23 mouse cellular contexts compared by ENCODE assay signal in the genomic region with DNA sequence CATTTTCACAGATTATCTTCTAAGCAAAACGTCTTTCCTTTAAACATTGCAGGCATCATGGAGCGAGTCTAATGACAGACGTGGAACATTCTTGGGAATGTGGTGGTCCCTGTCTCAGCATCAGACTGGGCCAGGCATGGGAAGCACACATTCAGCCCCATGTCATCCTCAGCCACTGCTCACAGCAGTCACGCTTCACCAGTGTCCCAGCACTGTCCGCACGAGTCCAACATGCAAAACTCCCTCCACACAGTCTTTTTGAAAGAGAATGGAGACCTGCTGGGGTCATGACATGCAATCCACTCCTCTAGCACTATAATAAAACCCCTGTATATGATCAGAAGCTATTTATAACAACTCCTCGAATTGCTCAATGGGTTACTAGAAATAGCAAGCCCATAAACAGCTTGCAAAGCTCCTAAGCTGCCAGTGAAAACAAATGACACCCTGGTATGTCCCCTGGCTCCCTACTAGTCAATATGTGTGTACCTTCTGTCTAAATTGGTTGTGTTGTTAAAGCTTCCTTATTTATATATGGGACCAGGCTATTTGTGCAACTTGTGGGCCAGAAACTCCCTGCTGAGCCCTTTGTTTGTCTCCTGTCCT.
DNase-seq lines count a peak whose midpoint lies in the region; ATAC-seq and TF ChIP-seq lines count a peak whose summit lies in the region.
"Had no signal": no experiment of that assay in that cellular context is flagged by ENCODE, and none has a peak within 500 bp of the region (broad histone marks: within the 10 kb centered on the region; RNA-seq: fewer than 3 reads in every experiment).

No protein-coding gene starts in this region.

- peak overlapping the region; percentile 73 for H3K9ac ChIP-seq in heart, adult 2 months (ENCODE audit: low read depth, low read length)
- no peak overlapping the region for H3K9ac ChIP-seq in heart, postnatal 0 days (replicated peaks; ENCODE audit: low read depth, low read length)
- H3K9ac ChIP-seq: embryonic facial prominence, embryonic 12.5 days; liver, embryonic 14.5 days; midbrain, embryonic 15.5 days had no signal

- no peak for TF ChIP-seq EP300 in heart, adult 2 months (IDR thresholded peaks at IDR 0.05; ENCODE audit: insufficient read depth, low read depth, low read length)
- no peak for TF ChIP-seq EP300 in heart, postnatal 0 days (IDR thresholded peaks at IDR 0.05; ENCODE audit: low read depth)

- DNase-seq in heart, adult 2 months = peak in 1 of 2 experiments; percentile 24
- no peak for DNase-seq in heart, postnatal 36 days
- no peak for DNase-seq in layer of hippocampus, adult 2 months (ENCODE audit: low spot score in 2 of 2)
- DNase-seq in layer of hippocampus, adult 8-10 months (ENCODE audit: low spot score in 2 of 2) = no peak
- DNase-seq in heart, postnatal 0 days (ENCODE audit: low spot score) = peak; percentile 57
- DNase-seq in adrenal gland, postnatal 25 days = no peak
- DNase-seq in left cerebral cortex, postnatal 14 days (ENCODE audit: low spot score in 2 of 2) = no peak
- DNase-seq: adrenal gland, adult 2 months; cerebellum, adult 9-11 months; gastrocnemius, postnatal 36 days; lung, postnatal 14 days; right cerebral cortex, postnatal 4 days; thymus, postnatal 14 days had no signal

- H3K4me1 ChIP-seq in heart, adult 2 months (ENCODE audit: control insufficient read depth, insufficient read depth, low read length) = peaks cover 12% of the 10 kb centered on the region
- no peaks in the 10 kb centered on the region for H3K4me1 ChIP-seq in cortical plate, adult 2 months (ENCODE audit: control insufficient read depth, insufficient read depth, low read length)
- peaks cover 15% of the 10 kb centered on the region for H3K4me1 ChIP-seq in heart, postnatal 0 days (ENCODE audit: control insufficient read depth, insufficient read depth)
- H3K4me1 ChIP-seq: embryonic facial prominence, embryonic 12.5 days; midbrain, embryonic 15.5 days had no signal

- no peak for TF ChIP-seq POLR2A in heart, adult 2 months (IDR thresholded peaks at IDR 0.05; ENCODE audit: insufficient read depth, low read depth, low read length)
- TF ChIP-seq POLR2A in cortical plate, adult 2 months (IDR thresholded peaks at IDR 0.05; ENCODE audit: extremely low read depth, insufficient read depth, low read length) = no peak

- 51% methylated on average over 7 of the region's 7 CpGs for WGBS in heart, adult 2 months
- WGBS in heart, postnatal 0 days = 28% methylated on average over 7 of the region's 7 CpGs

- intact Hi-C loops in heart, adult 2 months (cut with DNase I) = no loop called here
- intact Hi-C loops in heart, postnatal 36 days (cut with DNase I) = loop anchor here (5.0 kb wide), 1 partner anchor 40 kb away; no protein-coding TSS in a partner anchor
- intact Hi-C loops in left cerebral cortex, postnatal 14 days (cut with DNase I) = no loop called here

- peak overlapping the region; percentile 78 for H3K27ac ChIP-seq in heart, adult 2 months
- peak overlapping the region; percentile 1; the same call in 1 of the 2 replicates for H3K27ac ChIP-seq in layer of hippocampus, adult 2 months
- H3K27ac ChIP-seq in cortical plate, adult 2 months (ENCODE audit: insufficient read depth, low read length) = peak overlapping the region; percentile 33; the same call in 1 of the 2 replicates
- H3K27ac ChIP-seq in heart, postnatal 0 days (ENCODE audit: low read depth) = peak overlapping the region; percentile 87
- H3K27ac ChIP-seq: embryonic facial prominence, embryonic 12.5 days; hindbrain, embryonic 10.5 days; hindbrain, postnatal 0 days; liver, embryonic 14.5 days; midbrain, embryonic 15.5 days; stomach, postnatal 0 days had no signal

- no peaks in the 10 kb centered on the region for H3K79me2 ChIP-seq in heart, adult 2 months (replicated peaks; ENCODE audit: control insufficient read depth, insufficient read depth, low read length)

- ATAC-seq in heart, postnatal 0 days (ENCODE audit: insufficient read depth, low read depth) = peak; percentile 78
- ATAC-seq: forebrain, embryonic 14.5 days; hindbrain, postnatal 0 days; intestine, postnatal 0 days; midbrain, embryonic 15.5 days had no signal

- no peak for TF ChIP-seq CTCF in heart, adult 2 months (IDR thresholded peaks at IDR 0.05)
- no peak for TF ChIP-seq CTCF in layer of hippocampus, adult 2 months (conservative IDR thresholded peaks at IDR 0.05)
- no peak for TF ChIP-seq CTCF in cortical plate, adult 2 months (IDR thresholded peaks at IDR 0.05; ENCODE audit: extremely low read depth, insufficient read depth, low read length)
- no peak for TF ChIP-seq CTCF in heart, postnatal 0 days (IDR thresholded peaks at IDR 0.05; ENCODE audit: low read depth)

- H3K27me3 ChIP-seq in heart, adult 2 months (ENCODE audit: control insufficient read depth, insufficient read depth, low read length) = no peaks in the 10 kb centered on the region
- H3K27me3 ChIP-seq in heart, postnatal 0 days (ENCODE audit: control insufficient read depth, insufficient read depth, low read length) = no peaks in the 10 kb centered on the region
- H3K27me3 ChIP-seq: embryonic facial prominence, embryonic 12.5 days; midbrain, embryonic 15.5 days had no signal

- peak overlapping the region; percentile 45 for H3K4me2 ChIP-seq in heart, postnatal 0 days (ENCODE audit: low read depth, low read length)
- H3K4me2 ChIP-seq: embryonic facial prominence, embryonic 12.5 days; midbrain, embryonic 15.5 days had no signal

- H3K9me3 ChIP-seq in heart, postnatal 0 days (replicated peaks; ENCODE audit: control insufficient read depth, low read length) = no peaks in the 10 kb centered on the region
- H3K9me3 ChIP-seq: embryonic facial prominence, embryonic 12.5 days; hindbrain, embryonic 10.5 days; midbrain, embryonic 15.5 days had no signal

- H3K4me3 ChIP-seq in heart, adult 2 months = no peak overlapping the region
- no peak overlapping the region for H3K4me3 ChIP-seq in layer of hippocampus, adult 2 months
- H3K4me3 ChIP-seq in cortical plate, adult 2 months (ENCODE audit: insufficient read depth, low read length) = no peak overlapping the region
- H3K4me3 ChIP-seq in heart, postnatal 0 days (ENCODE audit: low read depth, low read length) = no peak overlapping the region; the same call in 1 of the 2 replicates
- H3K4me3 ChIP-seq: embryonic facial prominence, embryonic 12.5 days; erythroblast, embryonic 14.5 days; hindbrain, embryonic 10.5 days; midbrain, embryonic 15.5 days had no signal

- peaks cover 12% of the 10 kb centered on the region for H3K36me3 ChIP-seq in heart, adult 2 months (ENCODE audit: control insufficient read depth, insufficient read depth, low read length)
- no peaks in the 10 kb centered on the region for H3K36me3 ChIP-seq in heart, postnatal 0 days (replicated peaks; ENCODE audit: control insufficient read depth, insufficient read depth, low read length)
- H3K36me3 ChIP-seq: embryonic facial prominence, embryonic 12.5 days; hindbrain, embryonic 10.5 days; midbrain, embryonic 15.5 days had no signal

Comparison
In these comparisons a context has a peak if more than half of its experiments do, and no peak if none do; other contexts are left out.
1. H3K27ac ChIP-seq: peak in every context shown above with its lines; median percentile 87 in heart, postnatal 0 days; 78 in heart, adult 2 months; 33 in cortical plate, adult 2 months; 1 in layer of hippocampus, adult 2 months.